Mouse (Mus musculus) left cerebral cortex, adult 11 months (tissue): ENCODE results near the gene Clic3.

Experiments
- DNase-seq: peaks from one replicate; pipeline ENCODE4 v3.0.0; 2022; ENCODE audit warnings: low spot score

Gene Clic3

DNA sequence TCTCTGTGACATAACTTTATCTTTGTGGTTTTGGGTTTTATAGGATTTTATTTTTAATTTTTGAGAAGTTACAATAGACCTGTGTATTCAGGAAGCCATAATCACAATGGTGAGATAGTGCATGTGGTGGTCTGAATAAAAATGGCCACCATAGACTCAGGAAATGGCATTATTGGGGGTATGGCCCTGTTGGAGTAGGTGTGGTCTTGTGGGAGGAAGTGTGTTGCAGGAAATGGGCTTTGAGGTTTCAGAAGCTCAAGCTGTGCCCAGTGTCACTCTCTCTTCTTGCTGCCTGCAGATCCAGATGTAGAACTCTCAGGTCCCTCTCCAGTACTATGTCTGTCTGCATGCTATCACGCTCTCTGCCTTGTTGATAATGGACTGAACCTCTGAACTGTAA is 23.9 kb downstream of the Clic3 start:
- DNase-seq = no peak

GRCm38 (mm10) chr2:25482969-25483368 is 26.3 kb downstream of the Clic3 start:
- DNase-seq = no peak

GRCm38 (mm10) chr2:25484901-25485647 is 28.4 kb downstream of the Clic3 start:
- DNase-seq = no peak

DNA sequence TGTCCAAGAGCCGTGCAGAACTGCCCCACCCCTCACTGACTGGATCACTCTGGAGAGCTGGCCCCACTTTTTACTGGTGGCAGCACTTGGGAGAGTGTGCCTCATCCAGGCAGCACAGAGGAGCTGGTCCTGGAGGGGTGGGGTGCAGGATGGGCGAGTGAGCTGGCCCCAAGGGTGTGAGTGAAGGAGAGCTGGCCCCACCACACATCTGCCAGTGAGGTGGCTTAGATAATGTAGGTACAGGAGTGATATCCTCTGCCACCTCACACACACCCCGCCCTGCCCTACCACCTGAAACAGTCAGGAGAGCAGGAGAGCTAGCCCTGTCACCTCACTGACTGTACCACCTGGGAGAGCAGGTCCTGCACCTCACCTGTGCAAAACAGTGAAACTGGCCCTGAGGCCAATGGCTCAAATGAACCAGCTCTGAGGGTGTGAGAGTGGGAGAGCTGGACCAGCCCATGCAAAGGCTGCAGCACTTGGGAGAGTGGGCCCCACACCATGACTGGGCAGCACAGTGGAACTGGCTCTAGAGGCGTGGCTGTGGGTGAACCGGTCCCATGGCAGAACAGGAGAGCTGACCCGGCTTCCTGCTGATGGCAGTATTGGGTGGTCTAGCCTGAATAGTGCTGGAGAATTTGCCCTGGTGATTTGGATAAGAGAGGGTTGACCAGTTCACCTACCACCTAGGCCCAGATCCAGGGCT is 31.5 kb downstream of the Clic3 start:
- no peak for DNase-seq

DNA sequence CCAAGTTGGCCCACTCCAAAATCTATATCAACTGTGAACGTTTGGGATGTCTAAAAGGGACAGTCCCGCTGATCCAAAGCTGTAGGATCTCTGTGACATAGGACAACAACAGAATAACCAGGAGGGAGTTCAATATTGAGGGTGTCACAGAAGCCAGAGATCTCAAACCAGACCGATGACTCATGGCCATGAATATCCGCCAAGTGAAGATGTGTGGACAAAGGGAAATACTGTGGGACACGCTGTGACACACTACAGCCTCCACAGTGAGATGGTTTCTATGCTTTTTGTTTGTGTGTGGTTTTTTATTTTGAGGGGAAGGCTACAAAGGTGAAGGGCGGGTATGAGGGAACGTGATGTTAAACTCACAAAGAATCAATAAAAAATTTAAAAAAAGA is 32.0 kb downstream of the Clic3 start:
- no peak for DNase-seq

GRCm38 (mm10) chr2:25492988-25493387 is 36.4 kb downstream of the Clic3 start:
- DNase-seq = no peak

DNA sequence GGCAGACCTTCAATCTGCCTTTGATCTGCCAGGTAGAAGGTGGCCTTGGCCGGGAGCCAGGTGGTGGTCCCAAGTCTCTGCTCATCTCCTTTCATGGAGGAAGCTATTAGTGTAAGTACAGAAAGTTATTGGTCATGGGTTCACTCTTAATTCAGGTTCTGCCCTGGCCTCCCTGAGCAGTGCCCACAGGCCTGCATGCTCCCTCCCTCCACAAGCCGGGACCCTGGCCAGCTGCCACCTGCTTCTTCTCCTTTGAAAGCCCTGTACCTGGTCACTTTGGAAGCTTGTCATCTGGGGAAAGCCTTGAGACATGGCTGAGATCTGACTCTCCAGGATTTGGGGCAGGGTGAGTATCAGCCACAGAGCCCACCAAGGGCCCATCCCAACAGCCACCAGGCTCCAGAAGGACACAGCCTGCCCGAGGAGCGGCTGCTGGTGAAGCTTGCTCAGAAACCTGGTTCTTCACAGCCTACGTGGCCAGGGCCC is 36.9 kb downstream of the Clic3 start, which contains the start of gene Lcn12:
TSS of gene Lcn12 (minus strand) at position 436 of the 486 bp plus-strand sequence.
- DNase-seq = no peak

- DNase-seq = no peak
Measured at GRCm38 (mm10) chr2:25496462-25496861, 39.8 kb downstream of the Clic3 start.

DNA sequence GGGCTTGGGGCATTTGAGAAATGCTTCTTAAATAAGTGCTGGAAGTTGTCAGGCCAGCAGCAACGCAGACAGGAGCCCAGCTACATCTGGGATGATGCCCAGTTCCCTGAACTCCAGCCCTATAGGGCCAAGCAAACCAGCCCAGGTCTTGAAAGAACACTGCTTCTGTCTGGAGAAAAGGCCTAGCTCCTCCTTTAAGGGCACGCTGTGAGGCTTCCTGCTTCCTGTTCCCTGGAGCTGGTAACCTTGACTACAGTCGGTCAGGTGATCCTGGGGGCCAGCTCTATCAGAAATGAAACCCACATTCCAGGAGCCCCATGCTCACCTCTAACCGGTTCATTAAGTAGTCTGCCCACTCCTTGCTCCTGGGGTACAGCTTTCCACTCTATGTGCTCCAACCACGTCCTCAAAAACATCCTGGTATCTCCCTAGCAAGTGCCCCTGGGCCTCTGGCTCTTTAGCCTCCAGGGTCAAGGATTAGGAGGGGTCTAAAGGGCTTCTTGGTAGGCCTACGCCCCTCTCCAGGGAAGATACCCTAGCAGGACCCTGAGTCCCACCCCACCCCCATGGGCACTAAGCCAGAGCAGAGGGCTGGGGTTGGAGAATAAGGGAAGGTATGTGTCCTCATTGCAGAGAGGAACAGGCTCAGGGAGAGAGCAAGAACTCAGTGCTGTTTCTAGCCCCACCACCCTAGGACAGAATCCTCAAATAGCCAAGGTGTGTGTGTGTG is 41.4 kb downstream of the Clic3 start:
- no peak for DNase-seq

DNA sequence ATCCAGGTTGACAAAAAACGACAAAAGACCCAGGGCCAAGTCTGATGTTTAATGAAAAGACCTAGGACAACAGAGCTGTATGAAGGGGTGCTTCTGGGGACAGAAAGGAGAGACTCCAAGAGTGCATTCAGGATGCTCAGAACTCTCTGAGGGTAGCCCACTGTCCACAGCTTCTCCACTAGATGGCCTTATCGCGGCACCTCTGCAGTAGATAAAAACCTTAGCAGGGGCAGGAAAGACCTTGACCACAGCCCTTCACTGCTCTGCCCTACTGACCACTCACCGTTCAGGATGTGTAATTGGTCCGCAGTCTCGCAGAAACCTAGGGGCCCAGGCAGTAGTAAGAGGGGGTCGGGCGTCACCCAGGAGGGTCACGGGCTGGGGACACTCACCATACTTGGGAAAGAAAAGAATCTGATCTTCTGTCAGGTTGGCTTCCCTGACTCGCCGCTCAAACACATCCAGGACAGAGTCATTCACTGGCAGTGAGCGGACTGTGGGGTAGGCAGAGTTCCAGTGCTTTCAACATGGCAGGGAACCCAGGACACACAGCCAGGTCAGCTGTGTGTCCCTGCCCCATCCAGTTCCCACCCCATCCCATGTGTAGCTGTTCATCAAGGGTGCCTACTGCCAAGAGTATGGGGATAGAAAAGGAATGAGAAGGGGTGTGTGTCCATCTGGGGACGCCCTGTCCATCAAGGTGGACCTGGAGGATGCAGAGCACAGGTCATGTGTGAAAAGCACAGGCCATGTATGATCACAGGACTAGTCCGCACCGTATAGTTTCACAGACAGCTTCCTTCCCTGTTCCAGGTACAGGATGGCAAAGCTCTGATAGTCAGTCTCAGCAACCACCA is 42.2 kb downstream of the Clic3 start:
- DNase-seq = no peak

DNA sequence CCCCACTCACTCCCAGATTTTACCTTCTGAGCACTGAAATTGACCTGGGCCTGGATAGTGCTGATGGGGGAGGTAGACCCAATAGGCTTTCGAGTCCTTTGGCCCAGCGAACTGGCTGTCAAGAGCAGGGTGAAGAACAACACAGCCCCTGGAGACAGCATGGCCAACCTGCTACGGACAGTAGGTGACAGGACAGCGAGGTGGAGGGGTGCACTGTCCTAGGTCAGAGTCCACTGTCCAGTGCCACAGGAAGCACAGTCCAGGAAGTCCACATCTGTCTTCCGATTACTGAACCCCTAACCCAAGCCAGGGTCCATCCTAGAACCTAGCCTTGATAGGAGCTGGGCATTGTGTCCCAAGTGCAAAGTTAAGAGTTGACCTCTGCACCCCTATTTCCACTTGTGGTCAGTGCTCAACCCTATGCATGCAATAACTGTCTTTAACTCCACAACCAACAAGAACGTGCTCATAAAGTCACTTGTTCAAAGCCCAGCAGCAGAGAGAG is 43.5 kb downstream of the Clic3 start:
- DNase-seq = no peak

GRCm38 (mm10) chr2:25500576-25501405 is 44.2 kb downstream of the Clic3 start, which contains the start of gene Fbxw5:
Gene Fbxw5 (plus strand): TSS chr2:25500750.
- peak; percentile 77 for DNase-seq

DNA sequence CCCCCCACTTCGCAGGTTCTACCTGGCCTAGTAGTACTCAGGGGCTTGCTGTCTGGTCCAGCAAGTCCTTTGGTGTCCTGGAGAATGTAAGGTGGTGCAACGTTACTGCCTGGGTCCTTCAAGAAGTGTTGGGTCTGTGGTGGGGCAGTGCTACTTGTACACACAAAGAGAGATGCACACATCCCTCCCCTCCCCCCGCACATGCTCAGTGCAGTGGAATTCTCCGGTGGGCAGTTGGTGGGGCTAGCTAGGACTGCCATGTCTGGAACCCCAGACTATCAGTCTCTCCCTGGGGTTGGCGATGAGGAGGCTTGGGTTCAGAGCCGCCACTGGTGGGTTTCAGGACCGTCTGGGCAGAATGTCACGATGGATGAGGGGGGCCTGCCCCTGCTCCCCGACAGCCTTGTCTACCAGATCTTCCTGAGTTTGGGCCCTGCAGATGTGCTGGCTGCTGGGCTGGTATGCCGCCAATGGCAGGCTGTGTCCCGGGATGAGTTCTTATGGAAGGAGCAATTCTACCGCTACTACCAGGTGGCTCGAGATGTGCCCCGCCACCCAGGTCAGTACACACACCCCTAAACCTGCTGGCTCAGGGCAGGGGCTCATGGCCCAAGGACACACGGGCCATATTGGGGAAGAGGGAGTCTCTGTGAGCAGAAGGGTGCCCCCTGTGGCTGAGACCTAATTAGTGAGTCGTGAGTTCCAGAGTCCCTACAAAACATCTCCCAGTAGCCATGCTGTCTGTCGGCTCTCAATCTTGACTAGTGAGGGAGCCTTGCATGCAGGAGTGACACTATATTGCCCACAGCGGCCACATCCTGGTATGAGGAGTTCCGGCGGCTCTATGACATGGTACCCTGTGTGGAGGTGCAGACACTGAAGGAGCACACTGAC is 45.2 kb downstream of the Clic3 start, which contains the start of gene C8g:
TSS of gene C8g (minus strand) at position 127 of the 894 bp plus-strand sequence.
- no peak for DNase-seq

DNA sequence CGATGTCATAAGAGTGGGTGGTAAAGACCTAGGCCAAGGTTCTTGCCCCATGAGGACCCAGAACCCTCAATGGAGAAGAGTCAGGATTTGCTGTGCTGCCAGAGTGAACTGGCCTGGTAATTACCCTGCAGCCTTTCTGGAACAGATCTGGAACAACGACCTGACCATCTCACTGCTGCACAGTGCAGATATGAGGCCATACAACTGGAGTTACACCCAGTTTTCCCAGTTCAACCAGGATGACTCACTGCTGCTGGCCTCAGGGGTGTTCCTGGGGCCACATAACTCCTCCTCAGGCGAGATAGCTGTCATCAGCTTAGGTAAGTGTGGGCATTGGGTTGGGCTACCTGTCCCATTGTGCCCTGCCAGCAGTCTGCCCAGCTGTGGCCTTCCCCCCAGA is 46.1 kb downstream of the Clic3 start:
- no peak for DNase-seq

- no peak for DNase-seq
Measured at GRCm38 (mm10) chr2:25504538-25504937, 47.9 kb downstream of the Clic3 start.

DNA sequence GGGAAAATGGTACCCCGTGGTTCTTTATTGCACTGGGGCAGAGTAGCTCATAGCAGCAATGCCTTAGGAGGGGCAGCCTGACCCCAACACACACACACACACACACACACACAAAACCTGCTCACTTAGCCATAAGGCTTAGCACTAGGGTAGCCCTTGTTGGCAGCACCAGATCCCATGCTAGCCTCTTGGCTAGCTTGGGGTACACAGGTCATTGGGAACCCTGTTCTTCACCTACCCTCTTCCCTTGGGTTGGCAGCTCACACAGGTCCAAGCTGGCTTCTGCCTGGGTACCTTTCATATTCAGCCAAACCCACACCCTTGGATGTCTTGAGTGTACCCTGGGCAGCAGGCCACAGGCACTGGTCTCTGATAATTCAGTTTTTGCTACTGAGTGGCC is 48.4 kb downstream of the Clic3 start:
- DNase-seq = no peak

DNA sequence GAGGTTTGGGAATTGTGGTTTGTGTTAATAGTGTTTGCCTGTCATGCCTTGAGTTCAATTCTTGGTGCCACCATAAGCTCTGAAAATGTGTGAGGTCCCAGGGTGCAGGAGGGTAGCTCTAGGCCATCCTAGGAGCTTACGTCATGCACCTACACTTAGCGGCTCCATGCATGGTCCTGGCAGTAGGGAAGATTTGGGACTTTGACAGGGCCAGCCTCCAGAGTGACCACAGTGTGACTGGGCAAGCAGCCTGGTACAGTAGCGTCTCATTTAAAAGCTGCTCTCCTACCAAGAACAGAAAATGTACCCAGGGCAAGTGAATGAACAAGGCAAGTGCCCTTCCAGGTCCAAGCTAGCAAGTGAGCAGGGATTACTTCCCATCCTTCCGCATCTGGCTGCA is 49.2 kb downstream of the Clic3 start:
- DNase-seq = no peak

- no peak for DNase-seq
Measured at GRCm38 (mm10) chr2:25506964-25507363, 50.3 kb downstream of the Clic3 start.
